Mouse (Mus musculus) C2C12 (cell line): Measurements from ENCODE around the gene Gpr83.

Experiments used
- CTCF ChIP-seq: IDR thresholded peaks from one replicate; pipeline ENCODE4 v1.5.1; 2011; ENCODE audit not compliant: control insufficient read depth, insufficient read depth, insufficient read length
- MAX ChIP-seq: IDR thresholded peaks from one replicate; pipeline ENCODE4 v1.6.1; 2011; ENCODE audit warnings: mild to moderate bottlenecking, control low read depth
- MYOD1 ChIP-seq: IDR thresholded peaks from one replicate; pipeline ENCODE4 v1.6.1; 2011; ENCODE audit warnings: low read depth; ENCODE audit not compliant: control insufficient read depth, insufficient read length
- MYOG ChIP-seq: IDR thresholded peaks from one replicate; pipeline ENCODE4 v1.6.1; 2011; ENCODE audit not compliant: control insufficient read depth, insufficient read length; ENCODE audit errors: extremely low read depth
- USF1 ChIP-seq: IDR thresholded peaks from one replicate; pipeline ENCODE4 v1.6.1; 2011; ENCODE audit warnings: low read depth, mild to moderate bottlenecking, control low read depth, moderate library complexity

DNA sequence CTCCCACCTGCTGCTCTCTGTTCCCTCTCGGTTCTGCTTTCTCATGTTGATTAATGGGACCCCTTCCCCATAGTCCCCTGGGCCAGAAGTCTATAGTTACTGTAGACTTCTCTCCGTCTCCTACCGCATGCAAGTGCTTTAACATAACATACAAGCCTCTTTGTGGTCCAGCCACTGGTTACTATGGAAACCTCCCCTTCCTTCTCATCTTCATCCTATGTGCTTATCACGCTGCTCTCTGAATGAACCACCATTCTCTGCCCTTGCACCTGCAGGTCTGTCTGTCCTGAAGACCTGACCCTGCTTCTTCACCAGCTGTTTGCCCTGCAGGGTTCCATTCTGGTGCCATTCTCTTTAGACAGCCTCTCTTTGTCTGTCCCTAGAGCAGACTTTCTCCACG is 50.0 kb downstream of the Gpr83 start:
- no peak for TF ChIP-seq CTCF
- TF ChIP-seq MYOD1: no peak
- TF ChIP-seq MYOG: no peak
- no peak for TF ChIP-seq MAX
- no peak for TF ChIP-seq USF1
